Mouse (Mus musculus) testis, adult 2 months (tissue): ENCODE measurements around the gene Slc35b2. TPM values are rescaled to one million over a fixed set of nuclear protein-coding genes. Genes with fewer than 3 reads are reported as not detected.

ENCODE experiments used
- H3K27ac ChIP-seq: fragments of 200-500 bp; 2 replicates; pipeline ENCODE4 v1.5.1; 2012; ENCODE audit warnings: low read depth, low read length; ENCODE audit not compliant: control insufficient read depth, insufficient read depth
- H3K27me3 ChIP-seq: fragments of 200-500 bp; 2 replicates; pipeline ENCODE4 v1.6.1; 2012; ENCODE audit warnings: mild to moderate bottlenecking, low read length, moderate library complexity; ENCODE audit not compliant: control insufficient read depth, insufficient read depth
- H3K36me3 ChIP-seq: fragments of 200-500 bp; 2 replicates; pipeline ENCODE4 v1.6.1; 2012; ENCODE audit warnings: mild to moderate bottlenecking, low read length; ENCODE audit not compliant: control insufficient read depth, insufficient read depth
- H3K4me1 ChIP-seq: fragments of 200-500 bp; 2 replicates; pipeline ENCODE4 v1.6.1; 2012; ENCODE audit warnings: low read length; ENCODE audit not compliant: control insufficient read depth, insufficient read depth
- H3K4me3 ChIP-seq: fragments of 200-500 bp; 2 replicates; pipeline ENCODE4 v1.5.1; 2012; ENCODE audit warnings: low read depth, mild to moderate bottlenecking, low read length, moderate library complexity, mixed read lengths; ENCODE audit not compliant: control insufficient read depth
- CTCF ChIP-seq: fragments of 200-500 bp; IDR thresholded peaks from 2 replicates; pipeline ENCODE4 v1.5.1; 2012; ENCODE audit warnings: low read depth, mild to moderate bottlenecking, inconsistent platforms, low read length, moderate library complexity; ENCODE audit not compliant: control insufficient read depth, insufficient read depth, insufficient replicate concordance
- POLR2A ChIP-seq: fragments of 200-500 bp; IDR thresholded peaks from 2 replicates; pipeline ENCODE4 v1.6.1; 2012; ENCODE audit warnings: low read depth, mild to moderate bottlenecking, inconsistent platforms, low read length, moderate library complexity; ENCODE audit not compliant: control insufficient read depth
- polyA plus RNA-seq: library from polyadenylated mRNA; depleted of rRNA; stranded (reverse); fragments of >200 nt; gene quantifications from 2 replicates; pipeline ENCODE4 v1.2.3, GENCODE M21; 2012

Slc35b2 gene
- polyA plus RNA-seq, 1 experiment = 26.6 TPM

GRCm38 (mm10) chr17:45518766-45519475, 44.8 kb upstream of the Slc35b2 start:
- H3K4me1 ChIP-seq = peaks cover 22% of the 10 kb centered on the region
- peaks cover 2% of the 10 kb centered on the region; the same call in 1 of the 2 replicates for H3K36me3 ChIP-seq
- peak overlapping the region; percentile 26; the same call in 1 of the 2 replicates for H3K27ac ChIP-seq
- no peaks in the 10 kb centered on the region for H3K27me3 ChIP-seq
- peak overlapping the region; percentile 53 for H3K4me3 ChIP-seq
- TF ChIP-seq POLR2A (no peak), CTCF (no peak)

- H3K27ac ChIP-seq = no peak overlapping the region
- H3K27me3 ChIP-seq = no peaks in the 10 kb centered on the region
- peak overlapping the region; percentile 33 for H3K4me3 ChIP-seq
- TF ChIP-seq CTCF (no peak), POLR2A (no peak)
- peaks cover 2% of the 10 kb centered on the region for H3K36me3 ChIP-seq
- peaks cover 27% of the 10 kb centered on the region for H3K4me1 ChIP-seq
Observed at GRCm38 (mm10) chr17:45520136-45520535, 43.5 kb upstream of the Slc35b2 start.

- TF ChIP-seq CTCF (no peak), POLR2A (peak; percentile 69)
- Histone ChIP-seq H3K27ac (peak within 1 kb of the TSS; percentile 90), H3K4me1 (peaks cover 34% of the 10 kb centered on the region), H3K36me3 (peaks cover 2% of the 10 kb centered on the region), H3K4me3 (peak within 1 kb of the TSS; percentile 95), H3K27me3 (no peaks in the 10 kb centered on the region)
Observed at GRCm38 (mm10) chr17:45523263-45523662, 40.4 kb upstream of the Slc35b2 start, which contains the start of gene Tcte1. Tcte1 (plus strand) TSS chr17:45523434.

GRCm38 (mm10) chr17:45524961-45525360, 38.7 kb upstream of the Slc35b2 start:
- no peak overlapping the region for H3K27ac ChIP-seq
- peaks cover 2% of the 10 kb centered on the region for H3K36me3 ChIP-seq
- H3K4me3 ChIP-seq = peak overlapping the region; percentile 95
- peaks cover 34% of the 10 kb centered on the region for H3K4me1 ChIP-seq
- TF ChIP-seq POLR2A (no peak), CTCF (no peak)
- H3K27me3 ChIP-seq = no peaks in the 10 kb centered on the region

GRCm38 (mm10) chr17:45526571-45526970, 37.1 kb upstream of the Slc35b2 start:
- TF ChIP-seq POLR2A = no peak
- no peak for TF ChIP-seq CTCF
- Histone ChIP-seq H3K4me1 (peaks cover 31% of the 10 kb centered on the region), H3K36me3 (peaks cover 2% of the 10 kb centered on the region), H3K27me3 (no peaks in the 10 kb centered on the region), H3K27ac (no peak overlapping the region), H3K4me3 (peak overlapping the region; percentile 17; the same call in 1 of the 2 replicates)

- Histone ChIP-seq H3K36me3 (no peaks in the 10 kb centered on the region), H3K4me1 (peaks cover 14% of the 10 kb centered on the region), H3K27me3 (no peaks in the 10 kb centered on the region), H3K4me3 (peak overlapping the region; percentile 31), H3K27ac (no peak overlapping the region)
- TF ChIP-seq POLR2A (no peak), CTCF (no peak)
Observed at GRCm38 (mm10) chr17:45530346-45530782, 33.3 kb upstream of the Slc35b2 start.

GRCm38 (mm10) chr17:45532896-45533295, 30.8 kb upstream of the Slc35b2 start:
- Histone ChIP-seq H3K4me1 (peaks cover 6% of the 10 kb centered on the region), H3K27ac (no peak overlapping the region), H3K4me3 (no peak overlapping the region), H3K27me3 (no peaks in the 10 kb centered on the region), H3K36me3 (no peaks in the 10 kb centered on the region)
- TF ChIP-seq CTCF (no peak), POLR2A (no peak)

GRCm38 (mm10) chr17:45536264-45536663, 27.4 kb upstream of the Slc35b2 start:
- peaks cover 8% of the 10 kb centered on the region for H3K4me1 ChIP-seq
- H3K27me3 ChIP-seq = no peaks in the 10 kb centered on the region
- H3K27ac ChIP-seq = no peak overlapping the region
- no peaks in the 10 kb centered on the region for H3K36me3 ChIP-seq
- H3K4me3 ChIP-seq = no peak overlapping the region
- TF ChIP-seq CTCF = no peak
- no peak for TF ChIP-seq POLR2A
